Mouse (Mus musculus): ENCODE data around the gene Creld1. TPM values are rescaled to one million over a fixed set of nuclear protein-coding genes. Genes with fewer than 3 reads are reported as not detected.

Gene Creld1
- 1.8 TPM for polyA plus RNA-seq (2014; fragmentation: Illumina TruSeq; extraction: RNeasy Lipid Tissue Mini Kit (QIAGEN cat#74804); ENCODE audit: low read depth, low replicate concordance)

GRCm38 (mm10) chr6:113483100-113483615 is at the start of gene Creld1:
TSS of gene Creld1 (plus strand) at chr6:113483297.

GRCm38 (mm10) chr6:113435664-113436205 is 47.4 kb upstream of the Creld1 start, which contains the start of gene Cidec:
TSS of gene Cidec (minus strand) at chr6:113435760.

GRCm38 (mm10) chr6:113442442-113443090 is 40.5 kb upstream of the Creld1 start, which contains the start of gene Jagn1:
TSS of gene Jagn1 (plus strand) at chr6:113442569.

GRCm38 (mm10) chr6:113457952-113458534 is 25.1 kb upstream of the Creld1 start, which contains the start of gene Il17re:
TSS of gene Il17re (plus strand) at chr6:113458484.

GRCm38 (mm10) chr6:113471297-113471936 is 11.7 kb upstream of the Creld1 start, which contains the start of gene Il17rc:
TSS of gene Il17rc (plus strand) at chr6:113471427.

GRCm38 (mm10) chr6:113501388-113502084 is 18.4 kb downstream of the Creld1 start, which contains the start of gene Prrt3:
TSS of gene Prrt3 (minus strand) at chr6:113501931.

GRCm38 (mm10) chr6:113530932-113531839 is 48.1 kb downstream of the Creld1 start, which contains the start of the genes Emc3 and Fancd2:
TSS of gene Emc3 (minus strand) at chr6:113531652.
TSS of gene Fancd2 (plus strand) at chr6:113531682.

Other genes starting within 250 kb of the Creld1 start
- gene Mtmr14, start 245.5 kb upstream of the Creld1 start, polyA plus RNA-seq (2014; fragmentation: Illumina TruSeq; extraction: RNeasy Lipid Tissue Mini Kit (QIAGEN cat#74804); ENCODE audit: low read depth, low replicate concordance), result 24.4 TPM
- not detected for gene Cpne9, start 201.0 kb upstream of the Creld1 start, polyA plus RNA-seq (2014; fragmentation: Illumina TruSeq; extraction: RNeasy Lipid Tissue Mini Kit (QIAGEN cat#74804); ENCODE audit: low read depth, low replicate concordance)
- gene Brpf1, start 176.2 kb upstream of the Creld1 start, polyA plus RNA-seq (2014; fragmentation: Illumina TruSeq; extraction: RNeasy Lipid Tissue Mini Kit (QIAGEN cat#74804); ENCODE audit: low read depth, low replicate concordance), result 5.7 TPM
- gene Ogg1, start 156.3 kb upstream of the Creld1 start, polyA plus RNA-seq (2014; fragmentation: Illumina TruSeq; extraction: RNeasy Lipid Tissue Mini Kit (QIAGEN cat#74804); ENCODE audit: low read depth, low replicate concordance), result 3.8 TPM
- 20.0 TPM for gene Camk1, start 139.3 kb upstream of the Creld1 start, polyA plus RNA-seq (2014; fragmentation: Illumina TruSeq; extraction: RNeasy Lipid Tissue Mini Kit (QIAGEN cat#74804); ENCODE audit: low read depth, low replicate concordance)
- gene Tada3, start 105.4 kb upstream of the Creld1 start, polyA plus RNA-seq (2014; fragmentation: Illumina TruSeq; extraction: RNeasy Lipid Tissue Mini Kit (QIAGEN cat#74804); ENCODE audit: low read depth, low replicate concordance), result 2.2 TPM
- gene Arpc4, start 105.2 kb upstream of the Creld1 start, polyA plus RNA-seq (2014; fragmentation: Illumina TruSeq; extraction: RNeasy Lipid Tissue Mini Kit (QIAGEN cat#74804); ENCODE audit: low read depth, low replicate concordance), result 110 TPM
- gene Ttll3, start 94.0 kb upstream of the Creld1 start, polyA plus RNA-seq (2014; fragmentation: Illumina TruSeq; extraction: RNeasy Lipid Tissue Mini Kit (QIAGEN cat#74804); ENCODE audit: low read depth, low replicate concordance), result 3.0 TPM
- not detected for gene Rpusd3, start 64.0 kb upstream of the Creld1 start, polyA plus RNA-seq (2014; fragmentation: Illumina TruSeq; extraction: RNeasy Lipid Tissue Mini Kit (QIAGEN cat#74804); ENCODE audit: low read depth, low replicate concordance)
- 0.69 TPM for gene Cidec, start 47.5 kb upstream of the Creld1 start, polyA plus RNA-seq (2014; fragmentation: Illumina TruSeq; extraction: RNeasy Lipid Tissue Mini Kit (QIAGEN cat#74804); ENCODE audit: low read depth, low replicate concordance)
- gene Jagn1, start 40.7 kb upstream of the Creld1 start, polyA plus RNA-seq (2014; fragmentation: Illumina TruSeq; extraction: RNeasy Lipid Tissue Mini Kit (QIAGEN cat#74804); ENCODE audit: low read depth, low replicate concordance), result 17.2 TPM
- gene Il17re, start 24.8 kb upstream of the Creld1 start, polyA plus RNA-seq (2014; fragmentation: Illumina TruSeq; extraction: RNeasy Lipid Tissue Mini Kit (QIAGEN cat#74804); ENCODE audit: low read depth, low replicate concordance), result 8.7 TPM
- gene Il17rc, start 11.9 kb upstream of the Creld1 start, polyA plus RNA-seq (2014; fragmentation: Illumina TruSeq; extraction: RNeasy Lipid Tissue Mini Kit (QIAGEN cat#74804); ENCODE audit: low read depth, low replicate concordance), result 3.8 TPM
- not detected for gene Prrt3, start 18.6 kb downstream of the Creld1 start, polyA plus RNA-seq (2014; fragmentation: Illumina TruSeq; extraction: RNeasy Lipid Tissue Mini Kit (QIAGEN cat#74804); ENCODE audit: low read depth, low replicate concordance)
- 76.8 TPM for gene Emc3, start 48.4 kb downstream of the Creld1 start, polyA plus RNA-seq (2014; fragmentation: Illumina TruSeq; extraction: RNeasy Lipid Tissue Mini Kit (QIAGEN cat#74804); ENCODE audit: low read depth, low replicate concordance)
- 2.5 TPM for gene Fancd2, start 48.4 kb downstream of the Creld1 start, polyA plus RNA-seq (2014; fragmentation: Illumina TruSeq; extraction: RNeasy Lipid Tissue Mini Kit (QIAGEN cat#74804); ENCODE audit: low read depth, low replicate concordance)
- not detected for gene Fancd2os, start 117.4 kb downstream of the Creld1 start, polyA plus RNA-seq (2014; fragmentation: Illumina TruSeq; extraction: RNeasy Lipid Tissue Mini Kit (QIAGEN cat#74804); ENCODE audit: low read depth, low replicate concordance)
- 49.6 TPM for gene Brk1, start 121.5 kb downstream of the Creld1 start, polyA plus RNA-seq (2014; fragmentation: Illumina TruSeq; extraction: RNeasy Lipid Tissue Mini Kit (QIAGEN cat#74804); ENCODE audit: low read depth, low replicate concordance)
- 24.3 TPM for gene Vhl, start 140.7 kb downstream of the Creld1 start, polyA plus RNA-seq (2014; fragmentation: Illumina TruSeq; extraction: RNeasy Lipid Tissue Mini Kit (QIAGEN cat#74804); ENCODE audit: low read depth, low replicate concordance)
- 13.8 TPM for gene Irak2, start 155.2 kb downstream of the Creld1 start, polyA plus RNA-seq (2014; fragmentation: Illumina TruSeq; extraction: RNeasy Lipid Tissue Mini Kit (QIAGEN cat#74804); ENCODE audit: low read depth, low replicate concordance)
- gene Tatdn2, start 213.8 kb downstream of the Creld1 start, polyA plus RNA-seq (2014; fragmentation: Illumina TruSeq; extraction: RNeasy Lipid Tissue Mini Kit (QIAGEN cat#74804); ENCODE audit: low read depth, low replicate concordance), result 19.6 TPM
- not detected for gene Ghrl, start 236.6 kb downstream of the Creld1 start, polyA plus RNA-seq (2014; fragmentation: Illumina TruSeq; extraction: RNeasy Lipid Tissue Mini Kit (QIAGEN cat#74804); ENCODE audit: low read depth, low replicate concordance)